Mouse (Mus musculus): Measurements from ENCODE around the gene Ghsr.

Gene Ghsr

GRCm38 (mm10) chr3:27408564-27408963, 37.4 kb downstream of the Ghsr start:
- no peak for DNase-seq (ENCODE audit: low read depth, low spot score)

GRCm38 (mm10) chr3:27411286-27411685, 40.1 kb downstream of the Ghsr start:
- no peak for DNase-seq (ENCODE audit: low read depth, low spot score)

- no peak for DNase-seq (ENCODE audit: low read depth, low spot score)
Observed at GRCm38 (mm10) chr3:27413566-27413965, 42.4 kb downstream of the Ghsr start.

GRCm38 (mm10) chr3:27416786-27417185, 45.6 kb downstream of the Ghsr start:
- no peak for DNase-seq (ENCODE audit: low read depth, low spot score)

- no peak for DNase-seq (ENCODE audit: low read depth, low spot score)
Observed at GRCm38 (mm10) chr3:27418602-27419001, 47.5 kb downstream of the Ghsr start.

- no peak for DNase-seq (ENCODE audit: low read depth, low spot score)
Observed at GRCm38 (mm10) chr3:27421980-27422379, 50.8 kb downstream of the Ghsr start.

GRCm38 (mm10) chr3:27422521-27422920, 51.4 kb downstream of the Ghsr start:
- DNase-seq (ENCODE audit: low read depth, low spot score), result no peak

GRCm38 (mm10) chr3:27424049-27424667, 53.0 kb downstream of the Ghsr start:
- DNase-seq (ENCODE audit: low read depth, low spot score), result no peak

- no peak for DNase-seq (ENCODE audit: low read depth, low spot score)
Observed at GRCm38 (mm10) chr3:27427406-27427805, 56.3 kb downstream of the Ghsr start.
